Mouse (Mus musculus) neural tube, embryonic 14.5 days (tissue): ENCODE measurements around the gene Dlst. TPM values are rescaled to one million over a fixed set of nuclear protein-coding genes. Genes with fewer than 3 reads are reported as not detected.

Experiments
- ATAC-seq: fragments of 200-750 bp; cut with Nextera tagmentation; 2 replicates; pipeline ENCODE4 v1.8.0; 2017; ENCODE audit warnings: low read depth, mild to moderate bottlenecking, moderate TSS enrichment, moderate library complexity
- H3K27ac ChIP-seq: fragments of 300-500 bp; sonication (generic); 2 replicates; pipeline ENCODE4 v1.5.1; 2014; ENCODE audit warnings: low read depth, mild to moderate bottlenecking, control low read depth, low read length, moderate library complexity, mixed read lengths
- H3K27me3 ChIP-seq: fragments of 300-500 bp; sonication (generic); 2 replicates; pipeline ENCODE4 v1.6.1; 2014; ENCODE audit warnings: low read length; ENCODE audit not compliant: control insufficient read depth, insufficient read depth
- H3K36me3 ChIP-seq: fragments of 300-500 bp; sonication (generic); 2 replicates; pipeline ENCODE4 v1.6.1; 2014; ENCODE audit warnings: low read length, mixed read lengths; ENCODE audit not compliant: control insufficient read depth, insufficient read depth
- H3K4me1 ChIP-seq: fragments of 300-500 bp; sonication (generic); 2 replicates; pipeline ENCODE4 v1.6.1; 2014; ENCODE audit warnings: low read length; ENCODE audit not compliant: control insufficient read depth, insufficient read depth
- H3K4me2 ChIP-seq: fragments of 300-500 bp; sonication (generic); 2 replicates; pipeline ENCODE4 v1.6.1; 2014; ENCODE audit warnings: mild to moderate bottlenecking, low read depth, low read length, control low read depth
- H3K4me3 ChIP-seq: fragments of 300-500 bp; sonication (generic); 2 replicates; pipeline ENCODE4 v1.5.1; 2014; ENCODE audit warnings: low read depth, low read length, control low read depth, mixed read lengths
- H3K9ac ChIP-seq: fragments of 300-500 bp; sonication (generic); replicated peaks from 2 replicates; pipeline ENCODE4 v1.6.1; 2014; ENCODE audit warnings: low read depth, mild to moderate bottlenecking, control low read depth, low read length, mixed read lengths
- H3K9me3 ChIP-seq: fragments of 300-500 bp; sonication (generic); 2 replicates; pipeline ENCODE4 v1.6.1; 2016; ENCODE audit warnings: low read length; ENCODE audit not compliant: control insufficient read depth
- WGBS: fragments of 180-500 bp; shearing (Covaris S2); extraction: QIAGEN DNeasy Blood & Tissue Kit; methylation state at CpG from one replicate; pipeline ENCODE4 v1.1.7; 2014; 5-methylcytosine and 5-hydroxymethylcytosine counted together
- polyA plus RNA-seq: library from polyadenylated mRNA; unstranded; fragments of >200 nt; fragmentation: Nextera tagmentation; extraction: Ambion mirVana; gene quantifications from 2 replicates; pipeline ENCODE4 v1.2.1, GENCODE M21; 2014

The Dlst gene
- polyA plus RNA-seq, 1 experiment from 2014 or later = 103 TPM

DNA sequence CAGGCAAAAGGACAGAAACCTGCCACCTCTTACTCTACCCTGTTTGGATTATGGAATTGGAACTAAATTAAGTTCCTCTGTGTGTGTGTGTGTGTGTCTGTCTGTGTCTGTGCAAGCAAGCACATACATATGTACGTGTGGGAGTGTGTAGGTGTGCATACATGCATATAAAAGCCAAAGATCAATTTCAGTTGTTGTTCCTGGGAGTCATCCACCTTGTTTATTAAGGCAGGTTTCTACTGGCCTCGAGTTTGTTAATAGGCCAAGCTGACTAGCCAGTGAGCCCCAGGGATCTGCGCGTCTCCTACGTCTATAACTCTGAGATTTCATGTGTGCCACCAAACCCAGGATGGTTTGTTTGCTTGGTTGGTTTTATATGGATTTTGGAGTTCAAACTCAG, 14.1 kb downstream of the Dlst start:
- Histone ChIP-seq H3K27me3 (no peaks in the 10 kb centered on the region), H3K4me1 (no peaks in the 10 kb centered on the region), H3K4me3 (no peak overlapping the region), H3K9me3 (no peaks in the 10 kb centered on the region), H3K9ac (no peak overlapping the region), H3K36me3 (peaks cover 57% of the 10 kb centered on the region), H3K27ac (no peak overlapping the region), H3K4me2 (no peak overlapping the region)
- no peak for ATAC-seq
- 97% methylated on average over 5 of the region's 5 CpGs for WGBS

GRCm38 (mm10) chr12:85126986-85127603, 16.5 kb downstream of the Dlst start:
- H3K4me3 ChIP-seq = no peak overlapping the region
- H3K4me2 ChIP-seq = no peak overlapping the region
- H3K36me3 ChIP-seq = peaks cover 63% of the 10 kb centered on the region
- no peak overlapping the region for H3K9ac ChIP-seq
- WGBS = 86% methylated on average over 8 of the region's 8 CpGs
- H3K27ac ChIP-seq = no peak overlapping the region
- H3K4me1 ChIP-seq = no peaks in the 10 kb centered on the region
- H3K9me3 ChIP-seq = no peaks in the 10 kb centered on the region
- H3K27me3 ChIP-seq = no peaks in the 10 kb centered on the region
- ATAC-seq = no peak

GRCm38 (mm10) chr12:85129426-85129978, 18.9 kb downstream of the Dlst start:
- H3K36me3 ChIP-seq = peaks cover 61% of the 10 kb centered on the region
- no peak overlapping the region for H3K4me2 ChIP-seq
- WGBS = 94% methylated on average over 9 of the region's 9 CpGs
- H3K27me3 ChIP-seq = no peaks in the 10 kb centered on the region
- H3K9ac ChIP-seq = no peak overlapping the region
- H3K4me3 ChIP-seq = no peak overlapping the region
- no peak for ATAC-seq
- no peaks in the 10 kb centered on the region for H3K4me1 ChIP-seq
- H3K9me3 ChIP-seq = no peaks in the 10 kb centered on the region
- H3K27ac ChIP-seq = no peak overlapping the region

DNA sequence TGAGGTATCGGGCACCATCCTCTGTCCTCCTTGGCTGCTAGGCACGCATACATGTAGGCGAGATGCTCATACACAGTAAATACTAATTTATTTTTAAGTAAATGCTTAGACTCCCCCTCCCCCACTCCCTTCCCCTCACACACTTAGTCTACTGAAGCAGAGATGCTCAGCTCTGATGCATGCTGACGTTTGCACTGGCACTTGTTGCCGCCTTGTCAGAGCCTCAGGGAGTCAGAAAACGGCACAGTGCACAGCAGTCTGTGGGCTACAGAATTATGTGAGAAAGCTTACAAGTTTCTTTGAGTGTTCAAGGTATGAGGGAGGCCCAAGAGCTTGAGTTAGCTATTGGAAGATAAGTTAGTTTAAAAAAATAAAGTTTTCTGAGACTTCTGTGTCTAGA, 20.7 kb downstream of the Dlst start:
- H3K9ac ChIP-seq = no peak overlapping the region

GRCm38 (mm10) chr12:85134043-85134794, 23.6 kb downstream of the Dlst start:
- Histone ChIP-seq H3K4me3 (no peak overlapping the region), H3K9ac (no peak overlapping the region), H3K4me2 (no peak overlapping the region), H3K27ac (no peak overlapping the region), H3K4me1 (no peaks in the 10 kb centered on the region), H3K27me3 (no peaks in the 10 kb centered on the region), H3K36me3 (peaks cover 55% of the 10 kb centered on the region), H3K9me3 (no peaks in the 10 kb centered on the region)
- no peak for ATAC-seq
- 87% methylated on average over 8 of the region's 8 CpGs for WGBS

More for the DNA sequence above, 20.7 kb downstream of the Dlst start:
- 94% methylated on average over 6 of the region's 6 CpGs for WGBS
- H3K27me3 ChIP-seq = no peaks in the 10 kb centered on the region
- no peaks in the 10 kb centered on the region for H3K9me3 ChIP-seq
- no peak overlapping the region for H3K27ac ChIP-seq
- H3K36me3 ChIP-seq = peaks cover 63% of the 10 kb centered on the region
- no peak for ATAC-seq
- no peak overlapping the region for H3K4me3 ChIP-seq
- H3K4me2 ChIP-seq = no peak overlapping the region
- H3K4me1 ChIP-seq = no peaks in the 10 kb centered on the region

- Histone ChIP-seq H3K9ac (no peak overlapping the region), H3K4me3 (no peak overlapping the region), H3K27me3 (no peaks in the 10 kb centered on the region), H3K9me3 (no peaks in the 10 kb centered on the region), H3K27ac (no peak overlapping the region), H3K36me3 (peaks cover 40% of the 10 kb centered on the region), H3K4me2 (no peak overlapping the region), H3K4me1 (no peaks in the 10 kb centered on the region)
- WGBS = 82% methylated on average over 19 of the region's 19 CpGs
- no peak for ATAC-seq
Measured at GRCm38 (mm10) chr12:85135513-85136470, 25.2 kb downstream of the Dlst start.

GRCm38 (mm10) chr12:85136627-85137026, 26.0 kb downstream of the Dlst start:
- H3K4me3 ChIP-seq = no peak overlapping the region
- H3K4me2 ChIP-seq = no peak overlapping the region
- peaks cover 33% of the 10 kb centered on the region for H3K36me3 ChIP-seq
- no peak overlapping the region for H3K9ac ChIP-seq
- WGBS = 78% methylated on average over 4 of the region's 4 CpGs
- H3K4me1 ChIP-seq = no peaks in the 10 kb centered on the region
- no peak for ATAC-seq
- no peaks in the 10 kb centered on the region for H3K27me3 ChIP-seq
- no peaks in the 10 kb centered on the region for H3K9me3 ChIP-seq
- no peak overlapping the region for H3K27ac ChIP-seq

GRCm38 (mm10) chr12:85140036-85140701, 29.5 kb downstream of the Dlst start:
- Histone ChIP-seq H3K4me1 (no peaks in the 10 kb centered on the region), H3K9ac (no peak overlapping the region), H3K4me2 (no peak overlapping the region), H3K9me3 (no peaks in the 10 kb centered on the region), H3K27me3 (no peaks in the 10 kb centered on the region), H3K27ac (no peak overlapping the region), H3K4me3 (no peak overlapping the region), H3K36me3 (peaks cover 10% of the 10 kb centered on the region)
- 51% methylated on average over 18 of the region's 18 CpGs for WGBS
- ATAC-seq = no peak
